Mouse (Mus musculus): Measurements from ENCODE around the gene Ugdh. TPM values are rescaled to one million over a fixed set of nuclear protein-coding genes. Genes with fewer than 3 reads are reported as not detected.
A peak's percentile ranks its signal among the peaks of the same experiment; 100 is the strongest.

The Ugdh gene
- total and polyA plus RNA-seq, 2 experiments from 2014 or later: 18.8 to 30.7 TPM

DNA sequence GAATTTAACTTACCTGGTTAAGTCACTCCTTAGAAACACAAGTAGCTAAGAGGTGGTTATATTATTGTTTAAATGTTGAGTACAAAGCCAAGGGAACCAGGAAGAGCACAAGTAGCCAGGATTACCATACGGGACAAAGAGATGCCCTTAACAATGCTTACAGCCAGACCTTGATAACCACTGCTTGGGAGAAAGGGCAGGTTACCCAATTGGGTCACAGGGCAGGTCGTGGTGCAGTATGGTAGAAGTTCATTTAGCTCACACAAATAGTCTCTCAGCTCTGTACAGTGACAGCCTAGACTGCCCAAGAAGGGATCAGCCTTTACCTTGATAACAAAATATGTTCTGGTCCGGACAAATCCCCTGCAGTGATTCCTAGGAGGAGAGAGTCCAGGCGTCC is 13.2 kb upstream of the Ugdh start:
- ATAC-seq: no peak
- TF ChIP-seq CTCF (IDR thresholded peaks at IDR 0.05; ENCODE audit: low read depth): no peak
- H3K27me3 ChIP-seq (ENCODE audit: insufficient read depth, low read length): no peaks in the 10 kb centered on the region
- no peaks in the 10 kb centered on the region for H3K4me1 ChIP-seq (ENCODE audit: insufficient read depth, low read length)
- no peak for DNase-seq (ENCODE audit: low spot score)
- no peak overlapping the region for H3K4me2 ChIP-seq (ENCODE audit: low read depth, low read length)
- no peak overlapping the region for H3K9ac ChIP-seq (replicated peaks; ENCODE audit: low read length)
- H3K27ac ChIP-seq: no peak overlapping the region
- peaks cover 15% of the 10 kb centered on the region for H3K36me3 ChIP-seq (ENCODE audit: insufficient read depth, low read length)
- H3K9me3 ChIP-seq (ENCODE audit: low read length): no peaks in the 10 kb centered on the region
- no peak overlapping the region for H3K4me3 ChIP-seq (ENCODE audit: low read length)
- WGBS: 83% methylated on average over 4 of the region's 4 CpGs

DNA sequence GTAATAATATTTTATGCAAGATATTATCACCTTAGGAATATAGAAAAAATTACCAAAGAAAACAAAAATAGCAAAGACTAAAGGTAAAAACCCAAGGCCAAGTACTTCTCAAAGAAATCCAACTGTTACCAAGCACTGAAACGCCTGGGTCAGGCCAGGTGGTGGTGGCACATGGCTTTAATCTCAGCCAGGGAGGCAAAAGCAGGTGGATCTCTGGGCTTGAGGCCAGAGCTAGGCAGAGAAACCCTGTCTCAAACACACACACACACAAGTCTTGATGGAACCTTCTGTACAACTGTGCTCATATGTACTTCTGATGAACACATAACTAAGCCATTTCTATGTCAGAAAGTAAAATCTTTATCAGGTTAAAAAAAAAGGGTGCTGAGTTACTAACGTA is 12.1 kb upstream of the Ugdh start:
- H3K9ac ChIP-seq (replicated peaks; ENCODE audit: low read length): no peak overlapping the region
- H3K36me3 ChIP-seq (ENCODE audit: insufficient read depth, low read length): peaks cover 15% of the 10 kb centered on the region
- no peaks in the 10 kb centered on the region for H3K27me3 ChIP-seq (ENCODE audit: insufficient read depth, low read length)
- WGBS: 76% methylated on average over 2 of the region's 2 CpGs
- DNase-seq (ENCODE audit: low spot score) (no peak), ATAC-seq (no peak)
- no peaks in the 10 kb centered on the region for H3K4me1 ChIP-seq (ENCODE audit: insufficient read depth, low read length)
- H3K4me3 ChIP-seq (ENCODE audit: low read length): no peak overlapping the region
- no peak overlapping the region for H3K27ac ChIP-seq
- no peak overlapping the region for H3K4me2 ChIP-seq (ENCODE audit: low read depth, low read length)
- no peaks in the 10 kb centered on the region for H3K9me3 ChIP-seq (ENCODE audit: low read length)
- TF ChIP-seq CTCF (IDR thresholded peaks at IDR 0.05; ENCODE audit: low read depth): no peak

DNA sequence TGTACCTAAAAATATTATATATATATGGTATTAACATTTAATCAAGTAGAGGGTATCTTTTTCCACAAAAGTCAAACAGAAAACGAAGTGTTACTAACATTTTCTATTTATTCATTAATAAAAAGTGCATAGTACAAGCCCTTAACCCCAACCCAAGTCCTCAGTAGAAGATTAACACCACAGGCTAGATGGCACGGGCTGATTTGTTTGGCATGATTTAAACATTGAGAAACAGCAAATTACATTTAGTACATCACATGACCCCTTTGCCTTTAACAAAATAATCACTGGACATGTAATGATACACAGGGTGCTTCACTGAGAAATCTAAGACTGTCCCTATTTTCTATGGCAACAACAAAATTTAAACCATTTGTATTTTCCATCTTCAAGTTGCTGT is 11.0 kb upstream of the Ugdh start:
- no peaks in the 10 kb centered on the region for H3K4me1 ChIP-seq (ENCODE audit: insufficient read depth, low read length)
- no peak for TF ChIP-seq CTCF (IDR thresholded peaks at IDR 0.05; ENCODE audit: low read depth)
- DNase-seq (ENCODE audit: low spot score): no peak

DNA sequence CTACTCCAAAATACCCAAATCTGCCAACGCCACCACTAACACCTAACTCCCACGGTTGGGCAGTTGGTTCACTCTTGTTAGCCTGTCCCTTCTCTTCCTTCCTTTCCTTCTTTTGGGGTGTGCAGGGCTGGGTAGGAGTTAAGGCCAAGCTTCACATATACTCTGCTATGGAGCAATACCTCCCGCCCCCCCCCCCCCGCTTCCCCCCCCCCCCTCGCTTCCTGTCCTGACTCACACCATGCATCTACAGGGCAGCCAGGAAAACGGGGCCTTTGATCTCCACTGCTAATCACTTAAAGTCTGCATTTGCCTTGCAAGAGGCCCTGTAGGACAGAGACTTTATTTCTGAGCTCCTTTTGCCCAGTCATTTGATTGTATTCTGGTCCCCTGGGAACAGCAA is 9.2 kb upstream of the Ugdh start:
- 65% methylated on average over 3 of the region's 6 CpGs for WGBS

More for the DNA sequence above, 11.0 kb upstream of the Ugdh start:
- no peaks in the 10 kb centered on the region for H3K27me3 ChIP-seq (ENCODE audit: insufficient read depth, low read length)
- no peak overlapping the region for H3K27ac ChIP-seq
- ATAC-seq: no peak
- H3K36me3 ChIP-seq (ENCODE audit: insufficient read depth, low read length): peaks cover 15% of the 10 kb centered on the region
- no peaks in the 10 kb centered on the region for H3K9me3 ChIP-seq (ENCODE audit: low read length)
- WGBS: 83% methylated on average over 2 of the region's 2 CpGs
- H3K4me2 ChIP-seq (ENCODE audit: low read depth, low read length): no peak overlapping the region
- H3K9ac ChIP-seq (replicated peaks; ENCODE audit: low read length): no peak overlapping the region
- no peak overlapping the region for H3K4me3 ChIP-seq (ENCODE audit: low read length)

DNA sequence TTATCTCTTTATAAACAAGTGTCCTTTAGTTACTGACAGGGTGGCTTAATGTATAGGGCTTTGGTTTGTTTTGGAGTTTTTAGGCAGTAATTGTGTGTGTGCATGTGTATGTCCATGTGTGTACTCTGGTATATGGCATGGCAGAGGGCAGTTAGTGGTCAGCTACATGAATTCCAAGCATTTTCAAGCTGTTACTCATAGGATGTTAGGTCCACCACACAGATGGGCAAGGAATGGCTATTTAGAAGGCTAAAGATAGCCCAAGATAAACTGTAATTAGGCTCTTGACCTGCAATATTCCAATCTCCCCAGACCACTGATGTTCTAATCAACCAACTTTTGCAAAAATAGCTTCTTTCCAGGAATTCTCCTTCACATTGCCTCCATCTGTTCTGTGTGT is 2.3 kb upstream of the Ugdh start:
- H3K9ac ChIP-seq (replicated peaks; ENCODE audit: low read length): no peak overlapping the region
- no peaks in the 10 kb centered on the region for H3K9me3 ChIP-seq (ENCODE audit: low read length)
- H3K27me3 ChIP-seq (ENCODE audit: insufficient read depth, low read length): no peaks in the 10 kb centered on the region
- H3K4me3 ChIP-seq (ENCODE audit: low read length): no peak overlapping the region
- no peak for ATAC-seq
- no peak for DNase-seq (ENCODE audit: low spot score)
- no peak overlapping the region for H3K4me2 ChIP-seq (ENCODE audit: low read depth, low read length)
- H3K27ac ChIP-seq: no peak overlapping the region
- no peaks in the 10 kb centered on the region; the same call in 1 of the 2 replicates for H3K36me3 ChIP-seq (ENCODE audit: insufficient read depth, low read length)
- TF ChIP-seq CTCF (IDR thresholded peaks at IDR 0.05; ENCODE audit: low read depth): no peak
- no peaks in the 10 kb centered on the region for H3K4me1 ChIP-seq (ENCODE audit: insufficient read depth, low read length)

More for the DNA sequence above, 9.2 kb upstream of the Ugdh start:
- Histone ChIP-seq H3K4me3 (ENCODE audit: low read length) (no peak overlapping the region), H3K4me1 (ENCODE audit: insufficient read depth, low read length) (no peaks in the 10 kb centered on the region), H3K36me3 (ENCODE audit: insufficient read depth, low read length) (peaks cover 6% of the 10 kb centered on the region), H3K9me3 (ENCODE audit: low read length) (no peaks in the 10 kb centered on the region), H3K27ac (no peak overlapping the region), H3K9ac (replicated peaks; ENCODE audit: low read length) (no peak overlapping the region), H3K4me2 (ENCODE audit: low read depth, low read length) (no peak overlapping the region), H3K27me3 (ENCODE audit: insufficient read depth, low read length) (no peaks in the 10 kb centered on the region)
- DNase-seq (ENCODE audit: low spot score) (no peak), ATAC-seq (peak; percentile 21; the same call in 1 of the 2 replicates)
- no peak for TF ChIP-seq CTCF (IDR thresholded peaks at IDR 0.05; ENCODE audit: low read depth)

DNA sequence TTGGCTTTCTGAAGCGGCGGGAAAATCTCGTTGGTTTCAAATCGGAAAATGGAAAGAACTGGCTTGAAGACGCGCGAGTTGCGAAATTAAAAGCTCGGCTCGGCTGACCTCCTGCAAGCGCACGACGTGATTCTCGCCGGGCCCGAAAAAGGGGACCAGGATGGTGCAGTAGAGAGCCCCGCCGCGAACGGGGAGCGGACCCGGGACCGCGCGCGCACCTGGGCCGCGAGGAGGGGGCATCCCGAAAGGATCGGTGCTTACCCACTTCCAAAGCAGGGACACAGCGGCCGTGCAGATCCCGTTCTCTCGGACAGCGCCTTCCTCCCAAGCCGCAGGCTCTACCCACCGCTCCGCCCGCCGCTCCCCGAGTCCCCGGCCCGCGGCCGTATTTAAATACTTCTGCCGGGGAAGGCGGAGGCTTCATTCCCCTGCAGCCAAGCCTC is 365 bp downstream of the Ugdh start:
- peak overlapping the region; percentile 90 for H3K4me2 ChIP-seq (ENCODE audit: low read depth, low read length)
- DNase-seq (ENCODE audit: low spot score) (peak; percentile 61), ATAC-seq (no peak; the same call in 1 of the 2 replicates)
- TF ChIP-seq CTCF (IDR thresholded peaks at IDR 0.05; ENCODE audit: low read depth): no peak
- H3K4me1 ChIP-seq (ENCODE audit: insufficient read depth, low read length): no peaks in the 10 kb centered on the region
- peak overlapping the region; percentile 89 for H3K4me3 ChIP-seq (ENCODE audit: low read length)
- WGBS: under 1% methylated on average over 46 of the region's 47 CpGs
- no peaks in the 10 kb centered on the region for H3K9me3 ChIP-seq (ENCODE audit: low read length)
- H3K27me3 ChIP-seq (ENCODE audit: insufficient read depth, low read length): no peaks in the 10 kb centered on the region
- peak overlapping the region; percentile 73 for H3K9ac ChIP-seq (replicated peaks; ENCODE audit: low read length)
- no peaks in the 10 kb centered on the region for H3K36me3 ChIP-seq (ENCODE audit: insufficient read depth, low read length)
- peak overlapping the region; percentile 86 for H3K27ac ChIP-seq

DNA sequence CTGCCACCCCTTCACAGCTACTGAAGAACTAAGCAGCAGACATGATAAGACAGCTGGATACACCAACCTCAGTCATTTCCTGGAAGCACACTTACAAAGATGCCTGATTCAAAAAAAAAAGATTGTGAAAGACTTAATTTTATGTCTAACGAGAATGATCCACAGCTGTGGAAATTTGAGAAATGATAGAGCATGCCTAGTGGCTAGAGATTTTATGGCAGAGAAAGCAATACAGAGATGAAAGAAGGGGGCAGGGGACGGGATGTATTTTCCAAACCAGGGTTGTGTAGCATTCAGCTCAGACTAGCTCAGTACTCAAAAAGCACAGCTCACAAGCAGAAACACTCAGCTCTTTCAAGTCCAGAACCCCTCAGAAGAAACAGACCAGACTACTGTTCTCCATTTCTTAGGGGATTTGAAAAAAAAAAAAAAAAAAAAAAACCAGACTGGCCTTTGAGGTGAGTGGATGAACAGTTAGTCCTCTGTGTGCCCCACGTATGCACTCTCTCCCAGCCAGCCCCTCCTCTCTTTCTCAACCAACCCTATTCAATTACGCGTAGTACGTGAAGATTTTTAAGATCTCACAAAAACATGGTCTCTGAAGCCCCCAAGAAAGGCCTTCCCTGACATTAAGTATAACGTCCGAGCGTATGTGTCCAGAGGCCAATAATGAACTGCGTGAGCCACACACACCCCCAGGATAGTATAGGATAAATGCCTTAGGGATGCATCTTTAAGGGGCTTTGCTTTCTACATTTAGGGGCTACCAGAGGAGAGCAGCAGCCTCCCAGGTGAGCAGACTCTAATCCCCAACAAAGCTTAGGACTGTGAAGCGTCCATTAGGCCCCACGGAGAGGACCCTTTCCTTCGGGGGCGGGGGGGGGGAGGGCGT is 1.0 kb downstream of the Ugdh start:
- H3K4me3 ChIP-seq (ENCODE audit: low read length): peak overlapping the region; percentile 89
- peak overlapping the region; percentile 73 for H3K9ac ChIP-seq (replicated peaks; ENCODE audit: low read length)
- H3K4me1 ChIP-seq (ENCODE audit: insufficient read depth, low read length): no peaks in the 10 kb centered on the region
- H3K27ac ChIP-seq: peak overlapping the region; percentile 86
- 3% methylated on average over 15 of the region's 15 CpGs for WGBS
- TF ChIP-seq CTCF (IDR thresholded peaks at IDR 0.05; ENCODE audit: low read depth): peak; percentile 18; the same call in 1 of the 2 replicates
- no peaks in the 10 kb centered on the region for H3K9me3 ChIP-seq (ENCODE audit: low read length)
- peak; percentile 50 for DNase-seq (ENCODE audit: low spot score)
- H3K4me2 ChIP-seq (ENCODE audit: low read depth, low read length): peak overlapping the region; percentile 90
- no peaks in the 10 kb centered on the region for H3K36me3 ChIP-seq (ENCODE audit: insufficient read depth, low read length)
- ATAC-seq: peak; percentile 19; the same call in 1 of the 2 replicates
- H3K27me3 ChIP-seq (ENCODE audit: insufficient read depth, low read length): no peaks in the 10 kb centered on the region

Data from hindbrain, postnatal 0 days (tissue).